Mouse (Mus musculus) E14TG2a.4 (cell line): Measurements from ENCODE around the gene Gm14325.
"Not testable (repeated sequence)": the region's sequence is repeated elsewhere in the genome, so short reads cannot be mapped to it uniquely, and the experiment has no call there.

Experiments
- CTCF ChIP-seq: conservative IDR thresholded peaks from 2 replicates; pipeline ENCODE4 v1.5.1; 2014; ENCODE audit warnings: low read length
- NANOG ChIP-seq: IDR thresholded peaks from 2 replicates; pipeline ENCODE4 v1.6.1; 2014; ENCODE audit warnings: borderline replicate concordance, low read length, mixed read lengths

DNA sequence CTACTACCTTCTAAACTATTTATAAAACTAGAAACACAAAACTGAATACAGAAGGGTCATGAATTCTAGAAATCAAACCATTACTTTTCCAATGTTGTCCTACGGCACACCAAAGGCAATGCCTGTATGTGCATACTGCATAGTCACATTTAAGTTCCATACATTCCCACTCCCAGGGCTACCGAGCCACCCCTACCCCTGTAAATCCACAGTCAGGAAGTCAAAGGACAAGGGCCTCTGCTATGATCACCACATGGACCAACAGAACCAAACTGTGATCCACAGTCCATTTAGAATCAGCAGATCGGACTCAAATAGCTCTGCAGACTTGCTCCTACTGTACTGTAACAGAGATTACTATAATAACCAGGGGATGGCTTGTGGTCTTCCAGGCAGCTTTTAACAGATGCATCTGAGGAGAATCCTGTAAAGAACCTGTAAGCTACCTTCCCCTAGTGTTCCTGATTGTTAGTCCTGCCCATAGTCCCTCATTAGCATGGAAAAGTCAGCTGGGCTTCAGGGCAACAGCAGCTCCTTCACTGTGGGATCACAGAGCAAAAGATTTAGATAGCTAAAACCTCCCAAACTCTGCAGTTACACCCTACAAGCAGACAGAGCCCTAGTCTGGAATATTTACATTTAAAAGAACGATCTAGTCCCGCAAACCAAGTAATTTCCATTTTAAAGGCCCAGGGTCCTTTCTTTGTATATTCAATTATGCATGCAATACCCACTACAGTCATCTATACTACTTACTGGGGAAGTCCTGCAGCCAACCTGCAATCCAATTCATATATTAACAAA is 4.2 kb downstream of the Gm14325 start:
- TF ChIP-seq CTCF, NANOG: not testable (repeated sequence)
